Mouse (Mus musculus): Measurements from ENCODE around the gene Psmd4. TPM values are rescaled to one million over a fixed set of nuclear protein-coding genes. Genes with fewer than 3 reads are reported as not detected.

The Psmd4 gene
- polyA plus RNA-seq (2014; fragmentation: Illumina TruSeq; extraction: RNeasy Lipid Tissue Mini Kit (QIAGEN cat#74804); ENCODE audit: low read depth, low replicate concordance), result 10.4 TPM

DNA sequence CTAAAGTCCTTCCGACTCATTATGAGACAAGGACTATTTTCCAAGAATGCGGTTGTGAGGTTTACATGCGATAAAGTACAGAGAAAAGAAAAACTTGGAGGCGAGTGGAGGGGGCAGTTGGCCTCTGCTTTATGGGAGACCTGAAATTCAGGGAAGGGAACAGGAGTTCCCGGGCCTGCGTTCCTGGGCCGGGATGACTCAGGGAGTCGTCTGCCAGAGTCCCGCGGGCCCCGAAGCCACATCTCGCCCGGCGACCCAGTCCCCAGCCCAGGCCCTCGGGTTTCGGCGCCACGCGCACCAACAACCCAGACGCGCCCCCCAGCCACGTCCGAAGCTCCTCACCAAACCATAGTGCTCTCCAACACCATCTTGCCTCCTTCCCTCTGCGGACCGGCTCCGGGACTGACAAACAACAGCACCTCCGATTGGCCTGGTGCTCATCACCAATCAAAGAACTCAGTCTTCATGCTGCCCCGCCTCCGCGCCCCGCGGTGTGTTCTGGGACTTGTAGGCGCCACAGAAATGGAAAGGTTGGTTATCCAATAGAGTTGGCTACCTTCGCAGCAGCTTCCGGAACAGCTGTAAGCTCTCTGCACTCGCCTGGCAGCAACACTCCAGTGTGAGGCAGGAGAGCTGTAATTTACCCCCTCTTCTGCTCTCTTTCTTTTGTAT lies at the start of gene Psmd4:
TSS of gene Psmd4 (minus strand) at position 449 of the 672 bp plus-strand sequence.

DNA sequence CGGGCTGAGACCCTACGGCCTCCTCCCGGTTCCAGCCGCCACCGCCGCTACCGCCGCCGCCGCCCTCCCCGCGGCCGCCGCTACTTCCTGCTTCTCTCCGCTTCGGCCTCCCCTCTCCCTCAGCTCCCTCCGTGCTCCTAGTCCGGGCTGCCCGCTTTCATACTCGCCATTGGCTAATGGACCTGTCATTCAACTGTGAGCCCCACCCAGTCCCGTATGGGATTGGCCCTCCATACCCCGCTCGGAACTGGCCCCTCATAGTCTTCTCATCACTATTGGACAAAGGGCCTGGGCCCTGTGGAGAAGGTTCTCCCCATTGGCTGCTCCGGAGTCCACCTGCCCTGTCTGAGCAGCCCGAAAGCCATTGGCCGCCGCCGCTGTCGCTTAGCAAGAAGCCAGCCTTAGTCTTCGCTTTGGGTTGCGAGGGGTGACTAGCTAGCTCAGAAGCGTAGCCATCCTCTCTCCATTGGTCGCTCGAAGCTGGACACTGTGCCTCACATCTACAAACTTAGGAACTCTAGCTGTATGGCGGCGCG lies 27.0 kb downstream of the Psmd4 start, which contains the start of gene Zfp687:
TSS of gene Zfp687 (minus strand) at position 112 of the 536 bp plus-strand sequence.

Other genes with a start within 250 kb of the Psmd4 start
- gene Pogz, start 205.0 kb downstream of the Psmd4 start, polyA plus RNA-seq (2014; fragmentation: Illumina TruSeq; extraction: RNeasy Lipid Tissue Mini Kit (QIAGEN cat#74804); ENCODE audit: low read depth, low replicate concordance), result 15.9 TPM
- 47.9 TPM for gene Psmb4, start 155.7 kb downstream of the Psmd4 start, polyA plus RNA-seq (2014; fragmentation: Illumina TruSeq; extraction: RNeasy Lipid Tissue Mini Kit (QIAGEN cat#74804); ENCODE audit: low read depth, low replicate concordance)
- gene Selenbp1, start 109.6 kb downstream of the Psmd4 start, polyA plus RNA-seq (2014; fragmentation: Illumina TruSeq; extraction: RNeasy Lipid Tissue Mini Kit (QIAGEN cat#74804); ENCODE audit: low read depth, low replicate concordance), result 57.4 TPM
- gene Rfx5, start 88.5 kb downstream of the Psmd4 start, polyA plus RNA-seq (2014; fragmentation: Illumina TruSeq; extraction: RNeasy Lipid Tissue Mini Kit (QIAGEN cat#74804); ENCODE audit: low read depth, low replicate concordance), result 18.9 TPM
- 6.1 TPM for gene Pi4kb, start 67.9 kb downstream of the Psmd4 start, polyA plus RNA-seq (2014; fragmentation: Illumina TruSeq; extraction: RNeasy Lipid Tissue Mini Kit (QIAGEN cat#74804); ENCODE audit: low read depth, low replicate concordance)
- 4.5 TPM for gene Zfp687, start 27.2 kb downstream of the Psmd4 start, polyA plus RNA-seq (2014; fragmentation: Illumina TruSeq; extraction: RNeasy Lipid Tissue Mini Kit (QIAGEN cat#74804); ENCODE audit: low read depth, low replicate concordance)
- gene Pip5k1a, start 64.3 kb upstream of the Psmd4 start, polyA plus RNA-seq (2014; fragmentation: Illumina TruSeq; extraction: RNeasy Lipid Tissue Mini Kit (QIAGEN cat#74804); ENCODE audit: low read depth, low replicate concordance), result 14.5 TPM
- gene Vps72, start 68.4 kb upstream of the Psmd4 start, polyA plus RNA-seq (2014; fragmentation: Illumina TruSeq; extraction: RNeasy Lipid Tissue Mini Kit (QIAGEN cat#74804); ENCODE audit: low read depth, low replicate concordance), result 33.0 TPM
- gene Tmod4, start 81.9 kb upstream of the Psmd4 start, polyA plus RNA-seq (2014; fragmentation: Illumina TruSeq; extraction: RNeasy Lipid Tissue Mini Kit (QIAGEN cat#74804); ENCODE audit: low read depth, low replicate concordance), result 3.4 TPM
- 20.0 TPM for gene Scnm1, start 91.4 kb upstream of the Psmd4 start, polyA plus RNA-seq (2014; fragmentation: Illumina TruSeq; extraction: RNeasy Lipid Tissue Mini Kit (QIAGEN cat#74804); ENCODE audit: low read depth, low replicate concordance)
- 1.8 TPM for gene Lysmd1, start 91.5 kb upstream of the Psmd4 start, polyA plus RNA-seq (2014; fragmentation: Illumina TruSeq; extraction: RNeasy Lipid Tissue Mini Kit (QIAGEN cat#74804); ENCODE audit: low read depth, low replicate concordance)
- not detected for gene Tnfaip8l2, start 99.7 kb upstream of the Psmd4 start, polyA plus RNA-seq (2014; fragmentation: Illumina TruSeq; extraction: RNeasy Lipid Tissue Mini Kit (QIAGEN cat#74804); ENCODE audit: low read depth, low replicate concordance)
- gene Sema6c, start 117.8 kb upstream of the Psmd4 start, polyA plus RNA-seq (2014; fragmentation: Illumina TruSeq; extraction: RNeasy Lipid Tissue Mini Kit (QIAGEN cat#74804); ENCODE audit: low read depth, low replicate concordance), result not detected
- gene Gabpb2, start 175.3 kb upstream of the Psmd4 start, polyA plus RNA-seq (2014; fragmentation: Illumina TruSeq; extraction: RNeasy Lipid Tissue Mini Kit (QIAGEN cat#74804); ENCODE audit: low read depth, low replicate concordance), result 53.4 TPM
- 18.0 TPM for gene Cdc42se1, start 186.1 kb upstream of the Psmd4 start, polyA plus RNA-seq (2014; fragmentation: Illumina TruSeq; extraction: RNeasy Lipid Tissue Mini Kit (QIAGEN cat#74804); ENCODE audit: low read depth, low replicate concordance)
- gene Mllt11, start 189.6 kb upstream of the Psmd4 start, polyA plus RNA-seq (2014; fragmentation: Illumina TruSeq; extraction: RNeasy Lipid Tissue Mini Kit (QIAGEN cat#74804); ENCODE audit: low read depth, low replicate concordance), result 40.5 TPM
- gene Gm128, start 199.0 kb upstream of the Psmd4 start, polyA plus RNA-seq (2014; fragmentation: Illumina TruSeq; extraction: RNeasy Lipid Tissue Mini Kit (QIAGEN cat#74804); ENCODE audit: low read depth, low replicate concordance), result not detected
- 1.4 TPM for gene Bnipl, start 208.6 kb upstream of the Psmd4 start, polyA plus RNA-seq (2014; fragmentation: Illumina TruSeq; extraction: RNeasy Lipid Tissue Mini Kit (QIAGEN cat#74804); ENCODE audit: low read depth, low replicate concordance)
- 113 TPM for gene Mindy1, start 238.7 kb upstream of the Psmd4 start, polyA plus RNA-seq (2014; fragmentation: Illumina TruSeq; extraction: RNeasy Lipid Tissue Mini Kit (QIAGEN cat#74804); ENCODE audit: low read depth, low replicate concordance)
- gene Prune1, start 239.5 kb upstream of the Psmd4 start, polyA plus RNA-seq (2014; fragmentation: Illumina TruSeq; extraction: RNeasy Lipid Tissue Mini Kit (QIAGEN cat#74804); ENCODE audit: low read depth, low replicate concordance), result 7.0 TPM

Measured in sigmoid colon, adult 10 weeks (tissue).